ENCODE assay signal across 20 mouse cellular contexts in the genomic region with DNA sequence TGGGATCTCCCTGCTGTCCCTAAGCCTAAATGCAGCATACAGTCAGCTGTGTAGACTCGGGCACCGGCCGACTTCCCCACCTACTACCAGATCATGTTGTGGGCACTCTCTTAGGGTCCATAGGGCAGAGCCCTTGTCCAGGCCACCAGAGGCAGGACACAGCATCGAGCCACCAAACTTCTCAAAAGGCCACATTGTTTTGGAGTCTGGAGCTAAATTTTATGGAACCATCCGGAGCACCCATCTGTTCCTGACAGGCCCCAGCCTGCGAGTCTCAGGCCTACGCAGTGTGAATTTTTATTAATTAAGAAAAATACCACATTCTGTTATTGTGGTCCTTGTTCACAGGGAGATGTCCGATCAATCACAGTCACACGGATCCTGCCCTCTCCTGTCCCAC.
"Had no signal": no experiment of that assay in that cellular context is flagged by ENCODE, and none has a peak within 500 bp of the region (broad histone marks: within the 10 kb centered on the region; RNA-seq: fewer than 3 reads in every experiment).

No protein-coding gene starts in this region.

- H3K4me3 ChIP-seq: lung, embryonic 15.5 days; megakaryocyte, embryonic 14.5 days; midbrain, embryonic 13.5 days; midbrain, embryonic 15.5 days; neural tube, embryonic 13.5 days; neural tube, embryonic 15.5 days had no signal

- H3K9me3 ChIP-seq: lung, embryonic 15.5 days; midbrain, embryonic 13.5 days; midbrain, embryonic 15.5 days; neural tube, embryonic 13.5 days; neural tube, embryonic 15.5 days had no signal

- H3K4me2 ChIP-seq: lung, embryonic 15.5 days; midbrain, embryonic 11.5 days; midbrain, embryonic 13.5 days; midbrain, embryonic 15.5 days; neural tube, embryonic 13.5 days; neural tube, embryonic 15.5 days had no signal

- H3K9ac ChIP-seq: lung, embryonic 15.5 days; midbrain, embryonic 13.5 days; midbrain, embryonic 15.5 days; neural tube, embryonic 13.5 days; neural tube, embryonic 15.5 days had no signal

- H3K36me3 ChIP-seq: lung, embryonic 15.5 days; midbrain, embryonic 13.5 days; midbrain, embryonic 15.5 days; neural tube, embryonic 13.5 days; neural tube, embryonic 15.5 days had no signal

- H3K27ac ChIP-seq: lung, embryonic 15.5 days; macrophage; midbrain, embryonic 13.5 days; midbrain, embryonic 15.5 days; neural tube, embryonic 13.5 days; neural tube, embryonic 15.5 days had no signal

- ATAC-seq: lung, postnatal 0 days; midbrain, embryonic 13.5 days; midbrain, embryonic 15.5 days had no signal

- H3K4me1 ChIP-seq: lung, embryonic 15.5 days; megakaryocyte, embryonic 14.5 days; neural tube, embryonic 15.5 days had no signal

- DNase-seq: lung, adult 2 months; lung, postnatal 14 days; lung, postnatal 36 days; retina, postnatal 1 day; right cerebral cortex, adult 18-20 months; right cerebral cortex, postnatal 25 days; right cerebral cortex, postnatal 4 days; spleen, adult 18-20 months; thymus, adult 18-20 months; thymus, postnatal 14 days; thymus, postnatal 36 days had no signal

- H3K27me3 ChIP-seq: midbrain, embryonic 13.5 days; midbrain, embryonic 15.5 days; neural tube, embryonic 13.5 days; neural tube, embryonic 15.5 days had no signal
